Mouse (Mus musculus): ENCODE data around the gene Rnf144b.

DNA sequence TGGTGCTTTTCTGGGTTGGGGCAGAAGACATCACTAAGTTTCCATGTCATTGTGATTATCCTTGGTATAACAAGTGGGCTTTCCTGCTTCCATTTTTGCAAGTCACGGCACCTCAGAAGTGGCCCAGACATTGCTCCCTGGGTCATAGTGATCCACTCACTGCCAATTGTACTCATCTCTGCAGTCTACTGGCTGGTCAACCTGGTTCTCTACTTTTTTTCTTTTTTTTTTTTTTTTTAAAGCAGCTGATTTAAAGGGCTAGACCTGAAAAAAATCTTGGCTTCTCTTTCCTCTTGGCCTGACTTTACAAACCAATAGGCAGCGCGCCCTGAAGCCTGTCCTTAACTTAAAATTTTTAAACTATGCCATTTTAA, 102.9 kb downstream of the Rnf144b start:
- TF ChIP-seq CTCF (IDR thresholded peaks at IDR 0.05; ENCODE audit: low read depth) (no peak), EP300 (optimal IDR thresholded peaks at IDR 0.05) (no peak)

Measured in stomach, postnatal 0 days (tissue).